Mouse (Mus musculus): ENCODE results near the gene Rnasek.

Rnasek gene

DNA sequence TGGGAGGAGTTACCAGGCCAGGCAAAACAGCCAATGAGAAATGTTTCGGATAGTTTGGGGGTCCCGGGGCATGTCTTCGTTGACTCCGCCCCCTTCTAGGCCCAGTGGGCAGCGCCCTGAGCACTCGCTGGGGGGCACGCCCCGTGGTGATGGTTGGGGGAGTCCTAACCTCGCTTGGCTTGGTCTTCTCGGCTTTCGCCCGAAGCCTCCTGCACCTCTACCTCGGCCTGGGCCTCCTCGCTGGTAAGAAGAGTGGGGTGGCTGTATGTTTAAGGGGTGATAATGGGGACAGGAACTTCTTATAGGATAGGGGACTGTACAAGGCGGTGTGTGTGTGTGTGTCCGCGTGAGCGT lies 24.8 kb downstream of the Rnasek start:
- DNase-seq, result no peak

DNA sequence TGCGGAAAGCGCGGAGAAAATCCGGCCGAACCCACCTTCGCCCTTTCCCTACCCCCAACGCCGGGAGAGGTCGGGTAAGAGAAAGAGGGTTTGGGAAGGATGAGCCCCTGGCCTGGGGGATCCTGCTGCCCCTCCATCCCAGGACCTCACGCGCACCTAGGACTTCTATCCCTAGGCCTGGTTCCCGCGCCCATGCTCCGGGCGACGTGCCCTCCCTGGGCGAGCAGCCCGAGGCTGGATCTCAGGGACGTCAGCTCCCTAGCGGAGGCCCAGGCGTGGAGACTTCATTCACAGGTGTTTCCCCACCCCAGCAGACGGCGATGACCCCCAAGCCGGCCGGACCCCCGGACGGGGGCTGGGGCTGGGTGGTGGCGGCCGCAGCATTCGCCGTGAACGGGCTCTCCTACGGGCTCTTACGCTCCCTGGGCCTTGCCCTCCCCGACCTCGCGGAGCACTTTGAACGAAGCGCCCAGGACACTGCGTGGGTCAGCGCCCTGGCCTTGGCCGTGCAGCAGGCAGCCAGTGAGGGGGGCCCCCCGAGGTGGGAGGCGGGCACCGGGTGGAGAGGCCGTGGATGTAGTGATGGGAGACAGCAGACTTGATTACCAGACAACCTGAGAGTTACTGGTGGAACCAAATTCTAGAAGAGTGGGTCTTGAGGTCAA lies 25.3 kb downstream of the Rnasek start:
- DNase-seq, result no peak

DNA sequence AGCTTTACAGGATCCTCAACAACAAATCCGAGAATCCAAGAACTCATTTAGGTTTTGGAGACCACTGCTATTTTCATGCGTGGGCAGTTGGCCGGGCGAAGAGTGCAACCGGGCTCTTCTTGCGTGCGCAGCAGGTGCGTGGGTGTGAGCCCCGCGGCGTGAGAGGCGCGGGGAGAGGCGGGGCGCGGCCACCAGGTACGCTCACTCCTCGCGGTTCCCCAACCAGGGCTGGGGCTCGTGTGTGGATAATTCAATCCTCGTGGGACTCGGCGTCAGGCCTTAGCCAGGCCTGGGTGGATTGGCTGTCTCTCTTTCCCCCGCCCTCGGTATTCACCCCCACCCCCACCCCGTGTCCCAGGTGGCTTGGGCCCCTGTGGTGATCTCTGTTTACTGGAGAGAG lies 25.9 kb downstream of the Rnasek start:
- no peak for DNase-seq

DNA sequence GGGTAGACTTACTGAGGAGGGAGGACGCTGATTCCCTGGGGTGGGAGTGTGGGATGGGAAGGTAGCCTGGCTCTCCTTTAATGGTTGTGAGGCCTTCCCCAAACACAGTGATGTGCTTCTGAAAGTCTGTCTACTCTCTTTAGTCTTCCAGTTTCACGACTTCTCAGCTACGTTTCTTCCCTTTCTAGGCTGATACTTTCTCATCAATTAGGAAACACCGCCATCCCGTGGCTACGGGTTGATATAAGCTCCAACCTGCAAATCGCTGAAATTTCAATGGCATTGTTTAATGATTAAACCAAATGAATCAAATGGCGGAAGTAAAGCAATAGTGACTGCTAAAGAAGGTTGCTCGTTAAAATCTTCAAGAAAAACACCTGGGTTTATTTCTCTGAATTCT lies 26.7 kb downstream of the Rnasek start:
- peak; percentile 86 for DNase-seq

DNA sequence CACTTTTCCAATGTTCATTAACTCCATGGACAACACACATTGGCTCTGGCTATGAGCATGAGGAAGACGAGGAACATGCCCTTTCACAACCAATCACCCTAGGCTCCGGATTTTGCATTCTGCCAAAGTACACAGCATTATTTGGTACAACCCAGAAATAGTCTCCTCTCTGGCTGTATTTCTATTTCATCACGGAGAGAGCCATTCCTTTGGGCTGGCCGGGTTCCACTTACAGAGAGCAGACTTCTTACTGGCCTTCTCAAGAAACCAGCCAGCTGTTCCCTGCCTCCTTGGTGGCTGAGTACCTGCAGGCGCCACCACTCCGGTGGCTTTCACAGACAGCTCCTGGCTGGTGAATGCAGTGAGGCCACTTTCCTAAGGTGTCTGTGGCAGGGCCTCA lies 27.2 kb downstream of the Rnasek start, which contains the start of gene Slc16a11:
Gene Slc16a11 (plus strand): TSS at position 330 of the 400 bp plus-strand sequence.
- no peak for DNase-seq

DNA sequence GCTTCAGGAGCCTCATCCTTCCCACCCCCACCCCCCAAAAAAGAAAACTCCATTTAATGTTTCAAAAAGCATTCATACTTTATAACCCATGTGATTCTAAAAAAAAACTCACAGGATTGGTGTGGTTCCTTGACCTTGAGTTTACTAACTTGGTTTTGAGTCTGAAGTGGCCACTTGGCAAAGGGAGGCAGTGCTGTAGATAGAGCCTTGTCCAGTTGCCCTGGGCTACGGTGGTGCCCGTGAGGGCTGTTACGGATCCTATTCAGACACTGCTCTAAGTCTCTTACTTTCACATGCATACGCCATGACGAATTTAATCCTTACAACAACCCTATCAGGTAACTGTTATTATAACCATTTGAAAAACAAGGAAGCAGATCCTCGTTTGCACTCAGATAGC lies 27.7 kb downstream of the Rnasek start:
- no peak for DNase-seq

DNA sequence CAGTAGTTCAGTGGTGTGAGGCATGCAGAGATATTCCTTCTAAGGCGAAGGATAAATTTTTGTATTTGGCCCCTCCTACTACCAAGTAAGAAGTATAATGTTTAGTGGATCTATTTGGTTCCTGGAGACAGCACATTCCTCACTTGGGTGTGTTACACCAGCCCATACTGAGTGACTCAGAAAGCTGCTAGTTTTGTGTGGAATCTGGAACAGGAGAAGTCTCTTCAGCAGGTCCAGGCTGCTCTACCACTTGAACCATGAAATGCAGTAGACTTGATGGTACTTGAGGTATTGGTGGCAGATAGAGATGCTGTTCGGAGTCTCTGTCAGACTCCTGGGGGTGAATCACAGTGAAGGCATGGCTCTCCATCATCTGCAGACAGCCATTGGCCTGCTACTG lies 29.0 kb downstream of the Rnasek start:
- DNase-seq, result no peak

DNA sequence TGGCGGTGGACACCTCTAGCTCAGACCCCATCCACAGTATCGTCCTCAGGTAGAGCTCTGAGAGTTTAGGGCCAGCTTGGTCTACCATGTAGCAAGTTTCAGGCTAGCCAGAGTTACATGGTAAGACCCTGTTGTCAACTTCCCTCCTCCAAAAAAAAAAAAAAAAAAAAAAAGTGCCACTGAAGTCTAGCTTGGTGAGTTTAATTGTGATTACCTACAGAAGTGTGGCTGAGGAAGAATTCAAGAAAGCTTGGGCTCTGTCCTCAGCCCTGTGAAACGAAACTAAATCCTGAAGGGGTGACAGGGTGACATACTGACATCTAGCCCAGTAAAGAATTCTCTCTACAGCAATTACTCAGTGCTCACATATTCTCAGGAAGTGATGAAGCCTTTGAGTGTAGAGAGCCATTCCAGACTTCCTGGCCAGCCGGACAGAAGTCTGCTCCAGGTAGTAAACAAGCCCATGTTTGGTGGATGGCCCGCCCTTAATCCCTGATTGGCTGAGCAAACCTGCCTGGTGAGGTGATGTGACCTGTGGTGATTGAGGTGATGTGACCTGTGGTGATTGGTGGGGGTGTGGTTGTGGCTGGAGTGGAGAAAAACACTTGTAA lies 30.8 kb downstream of the Rnasek start:
- DNase-seq, result no peak

DNA sequence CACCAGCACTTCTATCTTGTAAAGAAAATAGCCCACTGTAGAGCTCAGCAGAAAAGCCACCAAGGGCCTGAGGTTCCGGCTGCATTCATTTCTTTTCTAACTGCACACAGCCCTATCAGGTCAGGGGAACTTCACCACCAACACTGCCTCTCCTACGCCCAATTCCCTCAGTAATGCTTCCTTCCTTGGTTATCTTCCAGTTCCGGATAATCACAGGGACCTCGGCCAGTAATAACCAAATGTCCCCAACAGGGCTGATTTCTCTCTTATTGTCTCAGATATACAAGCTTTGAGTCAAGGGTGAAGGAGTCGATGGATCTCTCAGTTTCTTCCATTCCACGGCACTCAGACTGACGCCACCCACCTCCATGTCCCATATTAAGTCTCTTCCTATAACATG lies 32.4 kb downstream of the Rnasek start:
- DNase-seq, result no peak

DNA sequence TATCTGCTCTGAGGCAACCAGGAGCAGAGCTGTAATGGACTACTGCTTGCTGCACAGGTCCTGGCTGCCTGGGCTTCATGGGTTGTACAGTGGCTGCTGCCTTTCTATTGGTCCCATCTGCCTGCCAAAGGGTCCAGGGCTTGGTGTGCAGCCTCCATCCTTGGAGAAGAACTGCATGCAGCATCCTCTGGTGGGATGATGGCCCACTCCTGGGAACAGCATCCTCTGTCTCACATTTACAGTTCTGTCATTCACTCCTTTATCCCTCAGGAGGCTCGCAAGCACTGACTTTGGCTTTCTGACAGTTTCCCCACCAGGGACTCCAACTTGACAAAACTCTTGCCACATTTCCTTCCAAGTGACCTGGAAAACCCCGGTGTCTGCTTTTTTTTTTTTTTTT lies 32.8 kb downstream of the Rnasek start:
- DNase-seq, result no peak

DNA sequence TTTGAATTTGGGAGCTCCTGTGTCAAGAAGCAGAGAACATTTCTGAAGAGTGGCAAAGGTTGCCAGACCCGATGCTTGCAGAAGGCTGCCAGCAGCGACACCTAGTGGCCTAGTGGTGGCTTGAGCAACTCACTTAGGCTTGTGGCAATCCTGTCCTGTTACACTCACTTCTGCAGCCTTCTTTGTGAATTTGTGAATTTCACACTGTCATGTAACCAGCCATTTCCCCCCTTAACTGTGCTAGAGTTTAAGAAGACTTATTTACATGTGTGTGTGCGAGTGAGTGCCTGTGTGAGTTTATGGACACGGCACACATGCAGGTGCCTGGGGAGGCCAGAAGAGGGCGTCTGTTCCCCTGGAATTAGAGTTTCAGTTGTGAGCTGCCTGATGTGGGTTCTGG lies 38.0 kb downstream of the Rnasek start:
- DNase-seq, result peak; percentile 91

DNA sequence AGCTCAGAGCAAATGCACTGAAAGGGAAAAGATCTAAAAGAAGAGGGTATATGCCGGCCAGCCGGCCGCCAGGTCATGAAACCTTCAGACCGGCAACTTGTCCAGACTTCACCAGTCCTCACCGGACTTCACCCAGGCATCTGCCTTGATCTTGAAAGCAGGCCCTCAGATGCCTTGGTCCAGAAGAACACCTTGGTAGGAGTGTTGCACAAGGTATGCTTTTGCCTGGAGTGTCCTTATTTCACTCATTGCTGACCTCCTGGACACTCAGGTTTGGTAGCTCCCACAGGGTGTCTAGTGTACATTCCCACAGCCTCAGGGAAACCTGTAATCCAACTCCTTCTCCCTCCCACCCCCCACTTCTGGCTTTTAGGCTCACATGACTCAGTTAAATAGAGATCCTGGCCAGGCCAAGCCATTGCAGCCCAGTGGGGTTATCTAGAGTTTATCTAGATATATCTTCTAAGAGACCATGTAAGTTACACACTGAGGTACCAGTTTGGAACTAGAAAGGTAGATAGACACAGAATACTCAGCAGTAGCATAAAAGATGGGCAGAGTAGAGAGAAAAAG lies 39.5 kb downstream of the Rnasek start:
- DNase-seq, result no peak

DNA sequence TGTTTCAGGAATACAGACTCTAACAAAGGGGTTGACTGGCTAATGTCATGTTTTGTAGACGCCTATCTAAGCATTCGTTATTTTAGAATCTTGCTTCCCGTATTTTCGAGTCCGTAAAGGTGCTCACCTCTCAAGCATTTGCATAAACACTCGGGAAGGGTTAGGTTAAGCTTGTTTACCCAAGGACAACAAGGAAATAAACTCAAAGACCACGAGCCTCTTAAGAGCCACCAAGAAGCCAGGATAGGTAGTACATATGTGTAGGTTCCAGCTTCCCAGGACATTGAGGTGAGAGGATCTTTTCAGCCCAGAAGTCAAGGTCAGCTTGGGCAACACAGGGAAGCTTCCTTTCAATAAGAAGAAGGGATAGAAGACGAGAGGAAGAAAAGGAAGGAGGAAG lies 40.5 kb downstream of the Rnasek start:
- DNase-seq, result no peak

DNA sequence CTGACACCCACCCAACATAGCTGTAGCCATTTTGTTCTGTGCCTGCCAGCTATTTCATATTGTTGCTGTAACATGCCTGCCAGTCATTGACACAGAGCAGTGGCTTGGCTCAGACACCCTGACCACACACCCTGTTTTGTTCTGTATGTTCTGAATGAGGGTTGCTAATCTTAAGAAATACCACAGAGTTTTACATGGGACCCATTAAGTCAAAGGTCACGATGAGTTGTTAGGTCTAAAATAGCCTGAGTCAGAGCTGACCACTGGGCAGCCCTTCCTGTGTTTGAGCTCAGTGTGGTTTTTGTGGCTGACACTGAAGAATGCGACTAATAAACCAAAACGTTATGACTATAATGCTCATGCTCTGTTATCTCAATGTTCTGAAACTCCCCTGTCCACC lies 41.3 kb downstream of the Rnasek start:
- no peak for DNase-seq

DNA sequence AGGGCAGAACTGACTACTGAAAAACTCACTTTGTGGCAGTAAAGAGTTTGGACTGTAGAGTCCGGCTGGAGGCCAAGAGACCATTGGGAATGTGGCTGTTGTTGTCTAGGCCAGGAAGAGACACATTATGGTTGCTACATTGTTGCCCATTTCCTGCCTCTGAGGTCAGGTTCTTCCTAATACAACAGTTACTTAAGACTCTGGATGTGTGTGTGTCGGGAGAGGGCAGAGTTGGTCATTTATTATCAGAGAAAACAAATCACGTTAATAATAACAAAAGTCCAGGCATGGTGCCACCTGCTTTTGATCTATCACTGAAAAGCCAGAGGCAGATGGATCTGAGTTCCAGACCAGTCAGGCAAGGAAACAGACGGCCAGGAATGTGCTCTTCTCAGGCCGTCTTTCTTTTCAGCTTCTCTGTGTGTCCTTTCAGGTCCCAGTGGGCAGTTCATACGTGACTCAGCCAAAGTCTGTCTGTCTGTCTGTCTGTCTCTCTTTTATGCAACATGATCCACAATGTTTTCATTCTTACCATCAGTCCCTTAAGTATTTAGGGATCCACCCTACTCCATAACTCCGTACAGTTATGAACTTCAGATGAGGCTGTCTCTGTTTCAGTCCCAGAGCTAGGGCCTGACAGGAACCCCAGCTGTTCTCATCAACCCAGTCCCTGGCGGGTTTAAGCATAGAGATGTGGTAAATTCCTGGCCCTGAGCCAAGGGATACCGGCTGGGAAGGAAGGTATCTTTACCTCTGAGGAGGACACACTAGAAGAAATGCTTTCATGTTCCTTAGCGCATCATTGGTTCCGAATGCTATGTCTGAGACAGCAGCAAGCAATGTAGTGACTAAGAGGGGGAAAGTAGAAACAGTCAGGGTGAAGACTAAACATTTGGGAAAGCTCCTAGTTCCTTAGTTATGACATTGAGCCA lies 46.0 kb downstream of the Rnasek start:
- DNase-seq, result peak; percentile 79

DNA sequence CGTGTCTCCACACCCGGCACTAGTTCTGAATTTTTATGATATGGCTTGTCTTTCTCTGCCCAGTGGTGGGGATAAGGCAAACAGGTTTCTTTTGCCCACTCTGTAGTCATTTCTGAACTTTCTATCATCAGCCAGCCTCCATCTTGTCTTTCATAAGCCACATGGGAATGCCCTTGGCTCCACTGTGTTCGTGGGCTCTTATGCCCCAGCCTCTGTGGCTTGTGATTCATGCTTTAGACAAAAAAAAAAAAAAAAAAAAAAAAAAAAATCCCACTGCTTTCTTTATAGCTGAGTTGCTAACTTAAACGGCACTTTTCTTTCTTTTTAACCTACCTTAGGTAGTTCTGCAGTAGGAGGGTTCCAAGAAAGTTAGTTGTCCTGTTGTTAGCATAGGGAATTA lies 47.5 kb downstream of the Rnasek start:
- no peak for DNase-seq

DNA sequence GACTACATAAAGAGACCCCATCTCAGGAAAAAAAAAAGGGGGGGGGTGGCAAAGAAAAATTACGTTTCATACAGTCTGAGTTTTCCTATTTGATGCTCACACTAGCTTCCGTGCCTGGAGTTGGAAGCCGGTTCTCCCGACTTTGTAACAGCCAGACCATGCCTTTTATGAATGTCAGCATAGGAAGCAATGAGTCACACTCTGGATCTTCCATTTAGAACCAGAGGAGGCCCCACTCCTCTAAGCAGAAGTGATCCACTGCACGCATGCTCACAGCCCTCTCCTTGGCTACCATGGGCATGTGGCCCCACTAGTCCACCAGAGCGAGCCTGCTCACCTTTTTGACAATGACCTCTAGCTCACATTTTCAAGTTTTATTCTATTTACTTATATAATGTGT lies 48.5 kb downstream of the Rnasek start:
- no peak for DNase-seq

DNA sequence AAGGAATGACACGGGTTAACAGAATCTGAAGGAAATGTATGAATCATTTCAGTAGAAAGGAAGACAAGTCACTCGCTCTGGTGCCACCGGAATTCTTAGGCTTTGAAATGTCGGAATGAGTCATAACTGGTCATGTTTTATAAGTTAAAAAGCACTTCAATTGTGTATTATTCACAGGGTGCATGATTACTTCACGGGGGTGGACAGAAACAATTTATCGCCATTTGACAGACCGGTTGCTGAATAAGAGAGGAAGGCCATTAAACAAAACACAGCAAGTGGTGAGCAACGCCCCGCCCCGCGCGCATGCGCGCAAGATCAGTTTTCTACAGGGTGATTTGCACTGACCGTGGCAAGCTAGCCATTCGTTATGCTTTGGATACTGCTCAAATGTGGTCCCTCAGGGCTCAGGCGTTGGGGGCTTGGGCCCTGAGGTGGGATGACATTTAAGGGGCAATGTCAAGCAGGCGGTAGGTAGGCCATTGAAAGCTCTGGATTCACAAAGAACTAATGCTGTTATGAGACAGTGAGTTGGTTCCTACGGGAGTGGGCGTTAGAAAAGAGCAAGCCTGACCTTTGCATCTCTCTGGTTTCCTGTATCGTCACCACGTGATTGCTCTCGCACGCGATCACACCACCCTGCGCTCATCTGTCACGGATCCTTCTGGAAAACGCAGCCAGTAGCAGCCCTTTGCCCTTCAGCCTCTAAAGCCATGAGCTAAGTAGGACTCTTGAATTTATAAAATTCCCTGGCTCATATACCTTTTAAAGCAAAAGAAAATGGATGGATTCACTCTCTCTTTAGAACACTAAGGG lies 50.1 kb downstream of the Rnasek start:
- DNase-seq, result peak; percentile 14
